Mouse (Mus musculus) C2C12 (cell line): ENCODE data around the gene Myh4. TPM values are rescaled to one million over a fixed set of nuclear protein-coding genes. Genes with fewer than 3 reads are reported as not detected.

Source experiments
- H3K27me3 ChIP-seq: one replicate; pipeline ENCODE4 v1.6.1; 2011; ENCODE audit not compliant: control insufficient read depth, insufficient read depth, insufficient read length
- H3K36me3 ChIP-seq: one replicate; pipeline ENCODE4 v1.6.1; 2011; ENCODE audit not compliant: control insufficient read depth, insufficient read depth
- H3K4me3 ChIP-seq: one replicate; pipeline ENCODE4 v1.5.1; 2011; ENCODE audit warnings: mild to moderate bottlenecking, control low read depth; ENCODE audit not compliant: poor library complexity, insufficient read depth, severe bottlenecking
- H3K79me2 ChIP-seq: one replicate; pipeline ENCODE4 v1.6.1; 2011; ENCODE audit not compliant: control insufficient read depth, insufficient read depth
- H3K79me3 ChIP-seq: one replicate; pipeline ENCODE4 v1.6.1; 2011; ENCODE audit warnings: low read depth, control low read depth
- H3ac ChIP-seq: one replicate; pipeline ENCODE3; 2011; ENCODE audit warnings: low read depth; ENCODE audit not compliant: control insufficient read depth, insufficient read length
- CEBPB ChIP-seq: IDR thresholded peaks from one replicate; pipeline ENCODE4 v1.6.1; 2011; ENCODE audit warnings: low read depth, mild to moderate bottlenecking, control low read depth, moderate library complexity
- CTCF ChIP-seq: IDR thresholded peaks from one replicate; pipeline ENCODE4 v1.5.1; 2011; ENCODE audit not compliant: control insufficient read depth, insufficient read depth, insufficient read length
- FOSL1 ChIP-seq: IDR thresholded peaks from one replicate; pipeline ENCODE4 v1.8.0; 2011; ENCODE audit warnings: mild to moderate bottlenecking, low read length; ENCODE audit not compliant: poor library complexity, insufficient read depth, severe bottlenecking
- MAX ChIP-seq: IDR thresholded peaks from one replicate; pipeline ENCODE4 v1.6.1; 2011; ENCODE audit warnings: mild to moderate bottlenecking, control low read depth
- MYOD1 ChIP-seq: IDR thresholded peaks from one replicate; pipeline ENCODE4 v1.6.1; 2011; ENCODE audit warnings: low read depth; ENCODE audit not compliant: control insufficient read depth, insufficient read length
- MYOG ChIP-seq: IDR thresholded peaks from one replicate; pipeline ENCODE4 v1.6.1; 2011; ENCODE audit not compliant: control insufficient read depth, insufficient read length; ENCODE audit errors: extremely low read depth
- USF1 ChIP-seq: IDR thresholded peaks from one replicate; pipeline ENCODE4 v1.6.1; 2011; ENCODE audit warnings: low read depth, mild to moderate bottlenecking, control low read depth, moderate library complexity
- polyA plus RNA-seq: library from polyadenylated mRNA; unstranded; fragments of >200 nt; fragmentation: generic; extraction: Trizol; gene quantifications from one replicate; pipeline ENCODE4 v1.2.1, GENCODE M21; 2012; ENCODE audit warnings: missing spikeins

The Myh4 gene
- polyA plus RNA-seq, 1 experiment = not detected

- no peak overlapping the region for H3K4me3 ChIP-seq
- no peaks in the 10 kb centered on the region for H3K79me3 ChIP-seq
- no peaks in the 10 kb centered on the region for H3K79me2 ChIP-seq
- TF ChIP-seq MYOG (no peak), FOSL1 (no peak), MYOD1 (no peak), USF1 (no peak), CEBPB (no peak), CTCF (no peak), MAX (no peak)
- no peak overlapping the region for H3ac ChIP-seq
- H3K27me3 ChIP-seq = no peaks in the 10 kb centered on the region
- no peaks in the 10 kb centered on the region for H3K36me3 ChIP-seq
Observed at GRCm38 (mm10) chr11:67204766-67205165, 33.1 kb upstream of the Myh4 start.

- no peak overlapping the region for H3ac ChIP-seq
Observed at GRCm38 (mm10) chr11:67221803-67222202, 16.0 kb upstream of the Myh4 start.

DNA sequence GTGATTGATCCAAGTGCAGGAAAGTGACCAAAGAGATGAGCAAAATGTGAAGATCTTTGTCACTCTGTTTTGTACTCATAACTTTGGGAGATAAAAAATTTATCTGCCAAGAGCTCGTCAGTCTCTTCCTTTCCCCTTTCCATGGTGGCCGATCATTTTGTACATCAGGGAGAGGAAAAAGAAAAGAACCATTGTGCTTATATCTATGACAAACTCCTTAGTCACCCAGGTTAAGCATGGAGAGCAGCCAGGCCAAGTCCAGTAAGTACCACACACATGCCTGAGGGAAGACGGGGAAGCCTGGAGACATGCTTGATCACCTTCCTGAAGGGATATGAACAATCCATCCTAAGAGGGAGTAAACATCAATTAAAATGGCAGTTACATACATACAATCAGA lies 13.4 kb upstream of the Myh4 start:
- Histone ChIP-seq H3K36me3 (no peaks in the 10 kb centered on the region), H3K79me2 (no peaks in the 10 kb centered on the region), H3K27me3 (no peaks in the 10 kb centered on the region), H3K79me3 (no peaks in the 10 kb centered on the region), H3K4me3 (no peak overlapping the region), H3ac (no peak overlapping the region)
- TF ChIP-seq USF1 (no peak), CEBPB (no peak), FOSL1 (no peak), CTCF (no peak), MYOD1 (no peak), MYOG (no peak), MAX (no peak)

More at GRCm38 (mm10) chr11:67221803-67222202, 16.0 kb upstream of the Myh4 start:
- TF ChIP-seq MAX (no peak), CTCF (no peak), FOSL1 (no peak), MYOD1 (no peak), USF1 (no peak)
- Histone ChIP-seq H3K79me2 (no peaks in the 10 kb centered on the region), H3K27me3 (no peaks in the 10 kb centered on the region), H3K36me3 (no peaks in the 10 kb centered on the region), H3K79me3 (no peaks in the 10 kb centered on the region), H3K4me3 (no peak overlapping the region)

- Histone ChIP-seq H3ac (no peak overlapping the region), H3K79me3 (no peaks in the 10 kb centered on the region), H3K4me3 (no peak overlapping the region), H3K79me2 (no peaks in the 10 kb centered on the region), H3K27me3 (no peaks in the 10 kb centered on the region), H3K36me3 (no peaks in the 10 kb centered on the region)
- TF ChIP-seq MAX = no peak
- TF ChIP-seq FOSL1 = no peak
- no peak for TF ChIP-seq MYOG
- no peak for TF ChIP-seq CEBPB
- TF ChIP-seq CTCF = no peak
- TF ChIP-seq USF1 = no peak
- no peak for TF ChIP-seq MYOD1
Observed at GRCm38 (mm10) chr11:67228731-67229130, 9.1 kb upstream of the Myh4 start.

GRCm38 (mm10) chr11:67229166-67229565 lies 8.7 kb upstream of the Myh4 start:
- no peak for TF ChIP-seq CTCF
- TF ChIP-seq MYOG = no peak
- TF ChIP-seq MYOD1 = no peak
- no peak for TF ChIP-seq MAX
- TF ChIP-seq USF1 = no peak
- no peak for TF ChIP-seq FOSL1
- no peak for TF ChIP-seq CEBPB
- Histone ChIP-seq H3K36me3 (no peaks in the 10 kb centered on the region), H3K27me3 (no peaks in the 10 kb centered on the region), H3K79me2 (no peaks in the 10 kb centered on the region), H3K4me3 (no peak overlapping the region), H3ac (no peak overlapping the region), H3K79me3 (no peaks in the 10 kb centered on the region)

- no peaks in the 10 kb centered on the region for H3K79me2 ChIP-seq
- no peaks in the 10 kb centered on the region for H3K36me3 ChIP-seq
- no peaks in the 10 kb centered on the region for H3K79me3 ChIP-seq
- H3K27me3 ChIP-seq = no peaks in the 10 kb centered on the region
- no peak overlapping the region for H3ac ChIP-seq
- TF ChIP-seq FOSL1 (no peak), MYOG (no peak), MAX (no peak), MYOD1 (no peak), CEBPB (no peak), CTCF (no peak), USF1 (no peak)
- no peak overlapping the region for H3K4me3 ChIP-seq
Observed at GRCm38 (mm10) chr11:67229946-67230345, 7.9 kb upstream of the Myh4 start.
